Mouse (Mus musculus) intestine, embryonic 14.5 days (tissue): Measurements from ENCODE around the gene Oser1. TPM values are rescaled to one million over a fixed set of nuclear protein-coding genes. Genes with fewer than 3 reads are reported as not detected.
"Not testable (repeated sequence)": the region's sequence is repeated elsewhere in the genome, so short reads cannot be mapped to it uniquely, and the experiment has no call there.

ENCODE experiments used
- ATAC-seq: fragments of 200-750 bp; cut with Nextera tagmentation; replicated peaks from 2 replicates; pipeline ENCODE4 v1.8.0; 2017; ENCODE audit warnings: low read depth, moderate number of reproducible peaks, moderate TSS enrichment, moderate library complexity; ENCODE audit not compliant: low FRiP score, low TSS enrichment
- DNase-seq: peaks from one replicate; pipeline ENCODE4 v3.0.0-alpha.2; 2018; ENCODE audit warnings: low spot score
- H3K27ac ChIP-seq: fragments of 300-500 bp; sonication (generic); 2 replicates; pipeline ENCODE4 v1.5.1; 2014; ENCODE audit warnings: low read depth, mild to moderate bottlenecking, control low read depth
- H3K27me3 ChIP-seq: fragments of 300-500 bp; sonication (generic); replicated peaks from 2 replicates; pipeline ENCODE4 v1.6.1; 2014; ENCODE audit warnings: low read length, control low read depth; ENCODE audit not compliant: control insufficient read depth, insufficient read depth
- H3K36me3 ChIP-seq: fragments of 300-500 bp; sonication (generic); 2 replicates; pipeline ENCODE4 v1.6.1; 2014; ENCODE audit warnings: low read length, control low read depth; ENCODE audit not compliant: control insufficient read depth, insufficient read depth
- H3K4me1 ChIP-seq: fragments of 300-500 bp; sonication (generic); replicated peaks from 2 replicates; pipeline ENCODE4 v1.6.1; 2014; ENCODE audit warnings: low read length, control low read depth, mixed read lengths; ENCODE audit not compliant: control insufficient read depth, insufficient read depth
- H3K4me2 ChIP-seq: fragments of 300-500 bp; sonication (generic); 2 replicates; pipeline ENCODE4 v1.6.1; 2014; ENCODE audit warnings: low read length
- H3K4me3 ChIP-seq: fragments of 300-500 bp; sonication (generic); 2 replicates; pipeline ENCODE4 v1.5.1; 2014; ENCODE audit warnings: low read depth, low read length, control low read depth, mixed read lengths
- H3K9ac ChIP-seq: fragments of 300-500 bp; sonication (generic); 2 replicates; pipeline ENCODE4 v1.6.1; 2014; ENCODE audit warnings: mild to moderate bottlenecking, low read length
- H3K9me3 ChIP-seq: fragments of 300-500 bp; sonication (generic); 2 replicates; pipeline ENCODE4 v1.6.1; 2016; ENCODE audit warnings: low read length, control low read depth; ENCODE audit not compliant: control insufficient read depth
- WGBS: fragments of 180-500 bp; shearing (Covaris S2); extraction: QIAGEN DNeasy Blood & Tissue Kit; methylation state at CpG from one replicate; pipeline ENCODE4 v1.1.7; 2014; 5-methylcytosine and 5-hydroxymethylcytosine counted together
- polyA plus RNA-seq: library from polyadenylated mRNA; unstranded; fragments of >200 nt; fragmentation: Nextera tagmentation; extraction: Ambion mirVana; gene quantifications from 2 replicates; pipeline ENCODE4 v1.2.1, GENCODE M21; 2014

The Oser1 gene
- polyA plus RNA-seq, 1 experiment from 2014 or later: 88.9 TPM

- DNase-seq (peak; percentile 98), ATAC-seq (peak; percentile 98)
- peak overlapping the region; percentile 93 for H3K9ac ChIP-seq
- H3K4me3 ChIP-seq: peak overlapping the region; percentile 99
- peaks cover 9% of the 10 kb centered on the region for H3K36me3 ChIP-seq
- peaks cover 16% of the 10 kb centered on the region for H3K4me1 ChIP-seq
- H3K27ac ChIP-seq: peak overlapping the region; percentile 73
- 1% methylated on average over 60 of the region's 71 CpGs for WGBS
- no peaks in the 10 kb centered on the region for H3K27me3 ChIP-seq
- peak overlapping the region; percentile 78 for H3K4me2 ChIP-seq
- H3K9me3 ChIP-seq: no peaks in the 10 kb centered on the region
Observed at GRCm38 (mm10) chr2:163419346-163420045, 5.0 kb downstream of the Oser1 start.

DNA sequence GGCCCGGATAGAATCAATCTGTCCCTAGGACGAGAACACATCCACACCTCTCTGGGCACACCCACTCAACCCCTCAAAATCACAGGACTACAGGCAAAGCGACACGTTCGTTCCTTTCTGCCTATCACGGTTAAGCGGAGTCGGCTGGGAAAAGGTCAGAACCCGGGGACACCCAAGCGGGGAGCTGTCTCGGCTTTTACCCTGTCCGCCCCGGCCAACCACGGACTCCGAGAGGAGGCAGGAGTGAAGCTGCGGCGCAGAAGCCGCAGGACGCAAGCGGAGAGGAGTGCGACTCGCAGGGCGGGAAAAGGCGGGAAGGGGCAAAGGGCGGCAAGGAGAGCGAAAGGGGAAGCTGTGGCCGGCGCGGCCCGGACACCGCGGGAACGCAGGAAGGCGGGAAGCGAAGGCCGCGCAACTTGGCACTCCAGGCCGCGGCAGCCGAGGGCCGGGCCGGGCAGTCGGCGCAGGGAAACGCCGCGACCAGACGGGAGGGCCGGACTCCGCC, 5.6 kb downstream of the Oser1 start:
- Histone ChIP-seq H3K4me1 (peaks cover 16% of the 10 kb centered on the region), H3K4me2 (peak overlapping the region; percentile 78), H3K9ac (peak overlapping the region; percentile 93), H3K27me3 (no peaks in the 10 kb centered on the region), H3K36me3 (peaks cover 14% of the 10 kb centered on the region), H3K27ac (peak overlapping the region; percentile 73), H3K9me3 (no peaks in the 10 kb centered on the region), H3K4me3 (peak overlapping the region; percentile 99)
- DNase-seq: no peak
- WGBS: 0% methylated on average over 32 of the region's 50 CpGs
- ATAC-seq: peak; percentile 17

GRCm38 (mm10) chr2:163417830-163418229, 6.7 kb downstream of the Oser1 start:
- H3K27ac ChIP-seq: no peak overlapping the region
- H3K36me3 ChIP-seq: peaks cover 23% of the 10 kb centered on the region
- peaks cover 16% of the 10 kb centered on the region for H3K4me1 ChIP-seq
- no peaks in the 10 kb centered on the region for H3K27me3 ChIP-seq
- H3K4me2 ChIP-seq: peak overlapping the region; percentile 78
- H3K9ac ChIP-seq: peak overlapping the region; percentile 93
- no peak for DNase-seq
- H3K4me3 ChIP-seq: peak overlapping the region; percentile 99; the same call in 1 of the 2 replicates
- no peak for ATAC-seq
- no peaks in the 10 kb centered on the region for H3K9me3 ChIP-seq

DNA sequence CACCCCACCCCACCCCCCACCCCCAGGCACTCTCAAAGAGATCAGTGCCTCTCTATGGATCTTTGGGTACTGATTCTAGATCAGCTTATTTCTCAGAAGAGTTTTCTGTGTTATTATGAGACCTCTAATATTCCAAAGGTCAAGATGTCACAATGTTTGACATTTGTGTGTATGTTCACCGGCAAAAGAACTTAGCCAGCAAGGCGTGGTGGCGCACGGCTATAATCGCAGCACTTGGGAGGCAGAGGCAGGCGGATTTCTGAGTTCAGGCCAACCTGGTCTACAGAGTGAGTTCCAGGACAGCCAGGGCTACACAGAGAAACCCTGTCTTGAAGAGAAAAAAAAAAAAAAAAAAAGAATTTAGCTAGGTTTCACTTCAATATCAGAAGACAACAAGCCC, 7.5 kb downstream of the Oser1 start:
- Histone ChIP-seq H3K36me3 (peaks cover 31% of the 10 kb centered on the region), H3K4me1 (peaks cover 16% of the 10 kb centered on the region), H3K27me3 (no peaks in the 10 kb centered on the region), H3K9ac (no peak overlapping the region), H3K4me2 (no peak overlapping the region), H3K9me3 (no peaks in the 10 kb centered on the region), H3K4me3 (no peak overlapping the region), H3K27ac (no peak overlapping the region)
- DNase-seq (no peak), ATAC-seq (no peak)
- 86% methylated on average over 6 of the region's 6 CpGs for WGBS

- H3K4me3 ChIP-seq: no peak overlapping the region
- no peak overlapping the region for H3K4me2 ChIP-seq
- DNase-seq (no peak), ATAC-seq (no peak)
- H3K9me3 ChIP-seq: no peaks in the 10 kb centered on the region
- H3K27ac ChIP-seq: no peak overlapping the region
- H3K36me3 ChIP-seq: peaks cover 69% of the 10 kb centered on the region
- H3K4me1 ChIP-seq: peaks cover 6% of the 10 kb centered on the region
- H3K9ac ChIP-seq: no peak overlapping the region
- 91% methylated on average over 9 of the region's 9 CpGs for WGBS
- H3K27me3 ChIP-seq: no peaks in the 10 kb centered on the region
Observed at GRCm38 (mm10) chr2:163412846-163413590, 11.5 kb downstream of the Oser1 start.

DNA sequence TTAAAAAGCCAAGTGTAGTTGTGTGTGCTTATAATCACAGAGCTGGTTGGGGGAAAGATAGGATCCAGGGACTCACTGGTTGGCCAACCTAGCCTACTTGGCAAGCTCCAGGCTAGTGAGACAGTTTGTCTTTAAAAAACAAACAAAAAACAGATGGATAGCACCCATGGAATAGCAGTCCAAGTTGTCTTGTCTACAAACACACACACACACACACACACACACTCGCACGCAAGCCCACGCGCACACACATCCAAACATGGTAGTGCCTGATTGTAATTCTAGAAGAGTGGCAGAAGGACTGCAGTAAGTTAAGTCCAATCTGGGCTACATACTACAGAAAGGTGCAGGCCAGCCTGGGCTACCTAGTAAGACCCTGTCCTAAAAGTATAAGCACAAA, 12.1 kb downstream of the Oser1 start:
- H3K27ac ChIP-seq: no peak overlapping the region
- peaks cover 73% of the 10 kb centered on the region for H3K36me3 ChIP-seq
- H3K9me3 ChIP-seq: no peaks in the 10 kb centered on the region
- no peaks in the 10 kb centered on the region for H3K27me3 ChIP-seq
- H3K9ac ChIP-seq: no peak overlapping the region
- H3K4me1 ChIP-seq: no peaks in the 10 kb centered on the region
- H3K4me3 ChIP-seq: no peak overlapping the region
- WGBS: 97% methylated on average over 4 of the region's 4 CpGs
- no peak for DNase-seq
- ATAC-seq: no peak
- H3K4me2 ChIP-seq: no peak overlapping the region

- Histone ChIP-seq H3K27ac (no peak overlapping the region), H3K27me3 (no peaks in the 10 kb centered on the region), H3K4me2 (no peak overlapping the region), H3K36me3 (peaks cover 78% of the 10 kb centered on the region), H3K4me3 (no peak overlapping the region), H3K4me1 (no peaks in the 10 kb centered on the region), H3K9ac (no peak overlapping the region), H3K9me3 (no peaks in the 10 kb centered on the region)
- ATAC-seq (no peak), DNase-seq (no peak)
- WGBS: 83% methylated on average over 4 of the region's 4 CpGs
Observed at GRCm38 (mm10) chr2:163411840-163412239, 12.7 kb downstream of the Oser1 start.

GRCm38 (mm10) chr2:163411344-163411743, 13.2 kb downstream of the Oser1 start:
- ATAC-seq, H3K4me2 ChIP-seq, H3K9ac ChIP-seq, H3K4me1 ChIP-seq, H3K4me3 ChIP-seq, H3K9me3 ChIP-seq, H3K27me3 ChIP-seq, H3K27ac ChIP-seq: not testable (repeated sequence)
- WGBS: 96% methylated on average over 3 of the region's 3 CpGs
- peak; percentile 25 for DNase-seq
- peaks cover 80% of the 10 kb centered on the region for H3K36me3 ChIP-seq
